Comparison of ENCODE assay signal across 8 mouse cellular contexts in the genomic region with DNA sequence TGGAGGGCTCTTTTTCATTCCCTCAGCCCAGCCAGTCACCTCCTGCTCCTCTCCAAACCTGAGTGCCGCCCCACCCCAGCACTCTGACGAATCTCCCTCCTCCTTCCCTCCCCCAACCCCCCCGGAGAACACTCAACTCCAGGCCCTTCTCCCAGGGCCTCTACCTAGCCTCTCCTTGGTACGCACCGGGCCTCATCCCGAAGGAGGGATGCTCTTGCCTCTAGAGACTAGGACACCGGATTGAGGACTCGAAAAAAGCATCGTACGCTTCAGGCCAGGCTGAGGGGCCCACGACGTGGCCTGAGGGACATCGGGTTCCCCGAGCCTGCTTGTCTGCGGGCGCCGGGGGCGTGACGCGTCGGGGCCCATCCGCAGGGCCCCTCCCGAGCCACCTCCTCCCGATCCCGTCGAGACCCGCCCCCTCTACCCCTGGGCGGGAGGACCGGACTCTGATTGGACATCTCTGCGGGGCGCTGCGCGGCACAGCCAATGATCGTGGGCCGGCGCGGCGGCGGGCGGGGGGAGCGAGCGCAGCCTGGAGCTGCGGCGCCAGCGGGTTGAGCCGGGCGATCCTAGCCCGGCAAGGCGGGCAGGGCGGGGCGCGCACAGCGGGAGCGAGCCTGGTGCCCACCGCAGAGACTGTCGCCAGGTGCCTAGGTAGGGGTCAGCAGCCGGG. TPM values are rescaled to one million over a fixed set of nuclear protein-coding genes. Genes with fewer than 3 reads are reported as not detected.
DNase-seq lines count a peak whose midpoint lies in the region; ATAC-seq and TF ChIP-seq lines count a peak whose summit lies in the region.

Camkk1 (plus strand) TSS at position 538 of the 676 bp plus-strand sequence.

- WGBS in embryonic facial prominence, embryonic 10.5 days: under 1% methylated on average over 57 of the region's 57 CpGs
- under 1% methylated on average over 57 of the region's 57 CpGs for WGBS in limb, embryonic 10.5 days
- under 1% methylated on average over 52 of the region's 57 CpGs for WGBS in midbrain, embryonic 13.5 days
- WGBS in small intestine, adult 2 months: under 1% methylated on average over 57 of the region's 57 CpGs

- H3K27me3 ChIP-seq in embryonic facial prominence, embryonic 10.5 days (replicated peaks; ENCODE audit: low read depth, poor library complexity, severe bottlenecking): peaks cover 86% of the 10 kb centered on the region
- peaks cover 70% of the 10 kb centered on the region for H3K27me3 ChIP-seq in limb, embryonic 10.5 days (ENCODE audit: low read depth, poor library complexity, severe bottlenecking)
- H3K27me3 ChIP-seq in midbrain, embryonic 13.5 days: peaks cover 35% of the 10 kb centered on the region
- H3K27me3 ChIP-seq in small intestine, adult 2 months (ENCODE audit: control insufficient read depth, insufficient read depth, low read length): no peaks in the 10 kb centered on the region

- peak within 1 kb of the TSS; percentile 76 for H3K4me3 ChIP-seq in embryonic facial prominence, embryonic 10.5 days
- H3K4me3 ChIP-seq in limb, embryonic 10.5 days: peak within 1 kb of the TSS; percentile 75
- peak within 1 kb of the TSS; percentile 54 for H3K4me3 ChIP-seq in midbrain, embryonic 13.5 days (replicated peaks)
- H3K4me3 ChIP-seq in small intestine, adult 2 months (ENCODE audit: low read depth, low read length): peak within 1 kb of the TSS; percentile 73

- no peak for TF ChIP-seq CTCF in small intestine, adult 2 months (IDR thresholded peaks at IDR 0.05; ENCODE audit: extremely low read depth, insufficient read length, insufficient replicate concordance, low read depth, low read length)

- peak within 1 kb of the TSS; percentile 89 for H3K4me2 ChIP-seq in midbrain, embryonic 13.5 days (replicated peaks)

- peak; percentile 97 for DNase-seq in 3134 (ENCODE audit: extremely low read depth, insufficient read length, low spot score)
- peak; percentile 96 for DNase-seq in adrenal gland, postnatal 14 days
- peak; percentile 95 for DNase-seq in embryonic facial prominence, embryonic 10.5 days (ENCODE audit: low spot score)
- peak; percentile 93 to 96 for DNase-seq in heart, adult 18-20 months
- DNase-seq in kidney, adult 18-20 months: peak; percentile 90
- peak; percentile 92 for DNase-seq in limb, embryonic 10.5 days (ENCODE audit: low spot score)

- H3K9me3 ChIP-seq in embryonic facial prominence, embryonic 10.5 days: no peaks in the 10 kb centered on the region
- H3K9me3 ChIP-seq in limb, embryonic 10.5 days (replicated peaks): no peaks in the 10 kb centered on the region
- H3K9me3 ChIP-seq in midbrain, embryonic 13.5 days: no peaks in the 10 kb centered on the region

- H3K4me1 ChIP-seq in embryonic facial prominence, embryonic 10.5 days: peaks cover 30% of the 10 kb centered on the region
- H3K4me1 ChIP-seq in limb, embryonic 10.5 days: peaks cover 18% of the 10 kb centered on the region
- H3K4me1 ChIP-seq in midbrain, embryonic 13.5 days (replicated peaks): peaks cover 29% of the 10 kb centered on the region
- peaks cover 7% of the 10 kb centered on the region for H3K4me1 ChIP-seq in small intestine, adult 2 months (ENCODE audit: control insufficient read depth, insufficient read depth, insufficient read length, low read length)

- H3K9ac ChIP-seq in midbrain, embryonic 13.5 days (replicated peaks): peak within 1 kb of the TSS; percentile 71

- ATAC-seq in midbrain, embryonic 13.5 days: peak; percentile 96

- TF ChIP-seq POLR2A in small intestine, adult 2 months (IDR thresholded peaks at IDR 0.05; ENCODE audit: low read depth, low read length): no peak; the same call in 1 of the 2 replicates

- H3K27ac ChIP-seq in embryonic facial prominence, embryonic 10.5 days (replicated peaks): peak within 1 kb of the TSS; percentile 71
- H3K27ac ChIP-seq in limb, embryonic 10.5 days: peak within 1 kb of the TSS; percentile 72
- H3K27ac ChIP-seq in midbrain, embryonic 13.5 days: peak within 1 kb of the TSS; percentile 22
- H3K27ac ChIP-seq in small intestine, adult 2 months (ENCODE audit: insufficient read depth, low read depth, low read length): no peak within 1 kb of the TSS

- no peaks in the 10 kb centered on the region for H3K36me3 ChIP-seq in embryonic facial prominence, embryonic 10.5 days (replicated peaks)
- no peaks in the 10 kb centered on the region for H3K36me3 ChIP-seq in limb, embryonic 10.5 days
- H3K36me3 ChIP-seq in midbrain, embryonic 13.5 days: no peaks in the 10 kb centered on the region
- no peaks in the 10 kb centered on the region for H3K36me3 ChIP-seq in small intestine, adult 2 months (ENCODE audit: control insufficient read depth, insufficient read depth, low read length)

RNA-seq across cellular contexts. Expression of gene Camkk1, which starts in this region (rescaled TPM):
- 1.3 and 1.5 TPM in 2 replicates for total RNA-seq in adrenal gland, postnatal 14 days (2021)
- 5.6 and 6.9 TPM in 2 replicates for polyA plus RNA-seq in embryonic facial prominence, embryonic 10.5 days (2016; fragmentation: Nextera tagmentation; extraction: Ambion mirVana)
- total RNA-seq in heart, adult 18-20 months (2021): under 1 TPM; 0.90 to 0.92 TPM
- 3.6 and 6.3 TPM in 2 replicates for polyA plus RNA-seq in limb, embryonic 10.5 days (2016; fragmentation: Nextera tagmentation; extraction: Ambion mirVana)
- polyA plus RNA-seq in midbrain, embryonic 13.5 days (2015; fragmentation: Nextera tagmentation; extraction: Ambion mirVana): 17.1 and 17.5 TPM in 2 replicates
- 2.0 and 2.6 TPM in 2 replicates for polyA plus RNA-seq in small intestine, adult 2 months (2012; rRNA removed)

Comparison
In these comparisons a context has a peak if more than half of its experiments do, and no peak if none do; other contexts are left out.
1. Peak in DNase-seq in heart, adult 18-20 months; RNA of the gene not detected or under 1 TPM.